ENCODE assay signal across 8 mouse cellular contexts in genomic region chr2:68860904-68861685, GRCm38 (mm10). TPM values are rescaled to one million over a fixed set of nuclear protein-coding genes. Genes with fewer than 3 reads are reported as not detected.
DNase-seq lines count a peak whose midpoint lies in the region; ATAC-seq and TF ChIP-seq lines count a peak whose summit lies in the region.

Cers6 (plus strand) TSS chr2:68861441.

- peaks cover 13% of the 10 kb centered on the region for H3K4me1 ChIP-seq in forebrain, postnatal 0 days (ENCODE audit: insufficient read depth)
- peaks cover 5% of the 10 kb centered on the region; the same call in 1 of the 2 replicates for H3K4me1 ChIP-seq in lung, adult 2 months (ENCODE audit: control insufficient read depth, insufficient read depth, low read length)
- H3K4me1 ChIP-seq in neural tube, embryonic 15.5 days, result peaks cover 14% of the 10 kb centered on the region

- TF ChIP-seq CTCF in forebrain, postnatal 0 days (IDR thresholded peaks at IDR 0.05; ENCODE audit: low read depth), result peak; percentile 39
- peak; percentile 41 for TF ChIP-seq CTCF in layer of hippocampus, adult 2 months (conservative IDR thresholded peaks at IDR 0.05)
- no peak for TF ChIP-seq CTCF in lung, adult 2 months (IDR thresholded peaks at IDR 0.05; ENCODE audit: insufficient read depth, low read length)

- no peaks in the 10 kb centered on the region for H3K9me3 ChIP-seq in forebrain, postnatal 0 days (ENCODE audit: low read length)
- H3K9me3 ChIP-seq in neural tube, embryonic 15.5 days (replicated peaks), result no peaks in the 10 kb centered on the region

- peak within 1 kb of the TSS; percentile 82 for H3K9ac ChIP-seq in forebrain, postnatal 0 days
- H3K9ac ChIP-seq in neural tube, embryonic 15.5 days (replicated peaks), result peak within 1 kb of the TSS; percentile 87

- intact Hi-C loops in heart, postnatal 36 days (cut with DNase I), result loop anchor here (1.0 to 10.0 kb wide), 4 partner anchors 77 to 396 kb away; no protein-coding TSS in a partner anchor

- H3K4me2 ChIP-seq in forebrain, postnatal 0 days (ENCODE audit: low read depth), result peak within 1 kb of the TSS; percentile 89
- peak within 1 kb of the TSS; percentile 75 for H3K4me2 ChIP-seq in neural tube, embryonic 15.5 days

- DNase-seq in ES-CJ7 (ENCODE audit: low read depth, low spot score), result peak; percentile 93
- DNase-seq in cerebellum, adult 11 months, result peak; percentile 98
- DNase-seq in forebrain, postnatal 0 days, result peak; percentile 96
- DNase-seq in heart, postnatal 36 days, result peak; percentile 97 to 98
- DNase-seq in layer of hippocampus, adult 2 months (ENCODE audit: low spot score in 2 of 2), result peak; percentile 97 to 98
- DNase-seq in lung, adult 2 months, result peak; percentile 94
- DNase-seq in testis, postnatal 10 days (ENCODE audit: low spot score), result peak; percentile 98

- peak; percentile 56; the same call in 1 of the 2 replicates for TF ChIP-seq POLR2A in lung, adult 2 months (IDR thresholded peaks at IDR 0.05; ENCODE audit: borderline replicate concordance, extremely low read depth, low read depth, low read length)

- H3K27ac ChIP-seq in forebrain, postnatal 0 days (ENCODE audit: low read depth, low read length), result peak within 1 kb of the TSS; percentile 89
- H3K27ac ChIP-seq in layer of hippocampus, adult 2 months, result peak within 1 kb of the TSS; percentile 97
- peak within 1 kb of the TSS; percentile 90 for H3K27ac ChIP-seq in neural tube, embryonic 15.5 days (replicated peaks)

- H3K27me3 ChIP-seq in forebrain, postnatal 0 days (ENCODE audit: insufficient read depth, low read length), result no peaks in the 10 kb centered on the region
- H3K27me3 ChIP-seq in neural tube, embryonic 15.5 days (replicated peaks), result no peaks in the 10 kb centered on the region; the same call in 1 of the 2 replicates

- peak; percentile 96 for ATAC-seq in forebrain, postnatal 0 days
- ATAC-seq in neural tube, embryonic 15.5 days (ENCODE audit: low FRiP score), result peak; percentile 98

- peak within 1 kb of the TSS; percentile 93 for H3K4me3 ChIP-seq in forebrain, postnatal 0 days (ENCODE audit: low read depth, low read length)
- peak within 1 kb of the TSS; percentile 97 for H3K4me3 ChIP-seq in layer of hippocampus, adult 2 months
- peak within 1 kb of the TSS; percentile 96 for H3K4me3 ChIP-seq in lung, adult 2 months (replicated peaks; ENCODE audit: extremely low read depth, low read depth, low read length)
- peak within 1 kb of the TSS; percentile 68 for H3K4me3 ChIP-seq in neural tube, embryonic 15.5 days (replicated peaks)

- 2% methylated on average over 53 of the region's 53 CpGs for WGBS in forebrain, postnatal 0 days
- under 1% methylated on average over 47 of the region's 53 CpGs for WGBS in lung, adult 2 months
- under 1% methylated on average over 52 of the region's 53 CpGs for WGBS in neural tube, embryonic 15.5 days

- no peaks in the 10 kb centered on the region for H3K36me3 ChIP-seq in forebrain, postnatal 0 days (ENCODE audit: insufficient read depth)
- H3K36me3 ChIP-seq in neural tube, embryonic 15.5 days, result no peaks in the 10 kb centered on the region

RNA-seq across cellular contexts. Expression of gene Cers6, which starts in this region (rescaled TPM):
- 67.8 and 81.7 TPM in 2 replicates for total RNA-seq in forebrain, postnatal 0 days (2014; rRNA removed)
- polyA plus RNA-seq in forebrain, postnatal 0 days (2015; fragmentation: Nextera tagmentation; extraction: Ambion mirVana), result 19.6 and 26.7 TPM in 2 replicates
- 10 to 100 TPM in 1 of 2 experiments, 1 to 10 TPM in 1; 9.1 to 12.0 TPM for total RNA-seq in heart, postnatal 36 days (2021)
- total RNA-seq in layer of hippocampus, adult 2 months (2021), result 10 to 100 TPM; 92.2 to 97.2 TPM
- polyA plus RNA-seq in lung, adult 2 months (2012; rRNA removed), result 10.7 and 16.2 TPM in 2 replicates
- 51.1 and 52.1 TPM in 2 replicates for polyA plus RNA-seq in neural tube, embryonic 15.5 days (2015; fragmentation: Nextera tagmentation; extraction: Ambion mirVana)

Comparison
In these comparisons a context has a peak if more than half of its experiments do, and no peak if none do; other contexts are left out.
1. Peak in every context shown above with its lines: DNase-seq, ATAC-seq, H3K4me3 ChIP-seq and H3K27ac ChIP-seq.